Mouse (Mus musculus) inflammation-experienced regulatory T-cells, adult 16 weeks (primary cell): Measurements from ENCODE around the gene Kirrel2. TPM values are rescaled to one million over a fixed set of nuclear protein-coding genes. Genes with fewer than 3 reads are reported as not detected.

ENCODE experiments used
- polyA plus RNA-seq: library from polyadenylated mRNA; unstranded; fragments of 100-300 nt; shearing (Covaris generic); gene quantifications from one replicate; pipeline ENCODE4 v1.2.1, GENCODE M21; 2017

The Kirrel2 gene
- polyA plus RNA-seq = not detected

GRCm38 (mm10) chr7:30457629-30458330 lies at the start of gene Kirrel2, which contains the start of gene Nphs1:
TSS of gene Kirrel2 (minus strand) at chr7:30457690.
TSS of gene Nphs1 (plus strand) at chr7:30458315.

GRCm38 (mm10) chr7:30493401-30493931 lies 36.0 kb upstream of the Kirrel2 start, which contains the start of gene Prodh2:
TSS of gene Prodh2 (plus strand) at chr7:30493622.

GRCm38 (mm10) chr7:30444971-30445751 lies 12.3 kb downstream of the Kirrel2 start, which contains the start of gene Aplp1:
TSS of gene Aplp1 (minus strand) at chr7:30445535.

GRCm38 (mm10) chr7:30421175-30421889 lies 36.2 kb downstream of the Kirrel2 start, which contains the start of gene Nfkbid:
TSS of gene Nfkbid (plus strand) at chr7:30421732.

GRCm38 (mm10) chr7:30419561-30420499 lies 37.7 kb downstream of the Kirrel2 start, which contains the start of gene Hcst:
TSS of gene Hcst (minus strand) at chr7:30419854.

GRCm38 (mm10) chr7:30413596-30413995 lies 43.9 kb downstream of the Kirrel2 start, which contains the start of gene Tyrobp:
TSS of gene Tyrobp (plus strand) at chr7:30413760.

Other genes starting within 250 kb of the Kirrel2 start
- 55.8 TPM for gene Polr2i, start 225.7 kb downstream of the Kirrel2 start, polyA plus RNA-seq
- 123 TPM for gene Tbcb, start 225.4 kb downstream of the Kirrel2 start, polyA plus RNA-seq
- not detected for gene Ovol3, start 222.0 kb downstream of the Kirrel2 start, polyA plus RNA-seq
- gene Thap8, start 177.6 kb downstream of the Kirrel2 start, polyA plus RNA-seq = 0.66 TPM
- gene Wdr62, start 177.3 kb downstream of the Kirrel2 start, polyA plus RNA-seq = 7.5 TPM
- gene Clip3, start 166.0 kb downstream of the Kirrel2 start, polyA plus RNA-seq = 9.6 TPM
- gene Alkbh6, start 149.0 kb downstream of the Kirrel2 start, polyA plus RNA-seq = 178 TPM
- gene Syne4, start 142.9 kb downstream of the Kirrel2 start, polyA plus RNA-seq = 18.4 TPM
- not detected for gene E130208F15Rik, start 135.9 kb downstream of the Kirrel2 start, polyA plus RNA-seq
- gene Sdhaf1, start 133.8 kb downstream of the Kirrel2 start, polyA plus RNA-seq = 11.3 TPM
- not detected for gene Lrfn3, start 94.9 kb downstream of the Kirrel2 start, polyA plus RNA-seq
- 14.5 TPM for gene Tyrobp, start 43.9 kb downstream of the Kirrel2 start, polyA plus RNA-seq
- 407 TPM for gene Hcst, start 37.8 kb downstream of the Kirrel2 start, polyA plus RNA-seq
- gene Nfkbid, start 36.0 kb downstream of the Kirrel2 start, polyA plus RNA-seq = 110 TPM
- gene Aplp1, start 12.2 kb downstream of the Kirrel2 start, polyA plus RNA-seq = 7.7 TPM
- not detected for gene Nphs1, start 625 bp upstream of the Kirrel2 start, polyA plus RNA-seq
- gene Prodh2, start 35.9 kb upstream of the Kirrel2 start, polyA plus RNA-seq = not detected
- 1.5 TPM for gene Arhgap33, start 77.4 kb upstream of the Kirrel2 start, polyA plus RNA-seq
- gene Hspb6, start 94.5 kb upstream of the Kirrel2 start, polyA plus RNA-seq = 3.7 TPM
- gene Proser3, start 94.6 kb upstream of the Kirrel2 start, polyA plus RNA-seq = 10.8 TPM
- 102 TPM for gene Lin37, start 102.1 kb upstream of the Kirrel2 start, polyA plus RNA-seq
- 47.4 TPM for gene U2af1l4, start 105.6 kb upstream of the Kirrel2 start, polyA plus RNA-seq
- gene Gm49396, start 105.7 kb upstream of the Kirrel2 start, polyA plus RNA-seq = 122 TPM
- gene Psenen, start 105.9 kb upstream of the Kirrel2 start, polyA plus RNA-seq = 244 TPM
- gene Igflr1, start 107.7 kb upstream of the Kirrel2 start, polyA plus RNA-seq = 235 TPM
- gene Kmt2b, start 131.0 kb upstream of the Kirrel2 start, polyA plus RNA-seq = 10.1 TPM
- gene Zbtb32, start 141.2 kb upstream of the Kirrel2 start, polyA plus RNA-seq = 19.2 TPM
- gene Upk1a, start 155.2 kb upstream of the Kirrel2 start, polyA plus RNA-seq = 0.82 TPM
- 664 TPM for gene Cox6b1, start 168.5 kb upstream of the Kirrel2 start, polyA plus RNA-seq
- not detected for gene Etv2, start 178.2 kb upstream of the Kirrel2 start, polyA plus RNA-seq
- gene Rbm42, start 192.6 kb upstream of the Kirrel2 start, polyA plus RNA-seq = 224 TPM
- 41.2 TPM for gene Haus5, start 207.3 kb upstream of the Kirrel2 start, polyA plus RNA-seq
- not detected for gene Pmis2, start 213.9 kb upstream of the Kirrel2 start, polyA plus RNA-seq
- gene 2200002J24Rik, start 241.2 kb upstream of the Kirrel2 start, polyA plus RNA-seq = not detected